Mouse (Mus musculus) cerebellum, postnatal 10 days (tissue): ENCODE measurements around the gene Col28a1.

Source experiments
- DNase-seq, 2 experiments: peaks; one replicate each; pipeline ENCODE4 v3.0.0; 2021; ENCODE audit warnings: mixed read lengths in 2 of 2

Col28a1 gene

DNA sequence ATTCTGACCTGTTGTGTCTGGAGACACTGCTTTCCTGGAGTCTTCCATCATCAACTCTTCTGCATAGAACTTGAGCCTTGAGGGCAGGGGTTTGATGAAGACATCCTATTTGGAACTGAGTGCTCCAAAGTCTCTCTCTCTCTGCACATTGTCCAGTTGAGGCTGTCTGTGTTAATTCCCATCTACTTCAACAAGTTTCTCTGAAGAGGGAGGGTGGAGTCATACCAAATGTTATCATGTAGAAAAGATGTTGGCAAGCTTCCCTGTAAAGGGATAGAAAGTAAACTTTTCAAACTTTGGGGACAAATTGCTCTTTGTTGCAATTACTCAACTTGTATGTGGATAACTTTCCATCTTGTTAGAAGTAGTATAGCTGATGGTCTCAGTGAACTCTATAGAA lies at the start of gene Col28a1:
TSS of gene Col28a1 (minus strand) at position 101 of the 400 bp plus-strand sequence.
- DNase-seq = no peak

DNA sequence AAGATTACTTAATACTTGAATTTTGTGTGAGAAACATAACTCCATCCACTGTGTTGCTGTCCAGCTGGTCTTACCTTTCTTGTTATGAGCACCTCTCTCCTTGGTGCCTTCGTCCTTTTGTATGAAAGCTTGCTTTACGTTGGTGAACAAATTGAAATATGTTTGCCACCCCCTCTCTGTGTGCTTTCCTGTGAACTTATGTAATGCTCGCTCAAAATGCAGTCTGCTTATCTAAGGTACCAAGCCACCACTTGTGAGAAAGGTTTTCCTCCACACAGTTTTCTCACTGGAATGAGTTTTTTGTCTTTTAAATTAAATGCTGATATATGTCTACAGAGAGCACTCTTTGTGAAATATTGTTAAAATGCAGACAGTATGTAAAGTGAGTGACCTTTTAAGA lies 36.2 kb upstream of the Col28a1 start:
- no peak for DNase-seq

DNA sequence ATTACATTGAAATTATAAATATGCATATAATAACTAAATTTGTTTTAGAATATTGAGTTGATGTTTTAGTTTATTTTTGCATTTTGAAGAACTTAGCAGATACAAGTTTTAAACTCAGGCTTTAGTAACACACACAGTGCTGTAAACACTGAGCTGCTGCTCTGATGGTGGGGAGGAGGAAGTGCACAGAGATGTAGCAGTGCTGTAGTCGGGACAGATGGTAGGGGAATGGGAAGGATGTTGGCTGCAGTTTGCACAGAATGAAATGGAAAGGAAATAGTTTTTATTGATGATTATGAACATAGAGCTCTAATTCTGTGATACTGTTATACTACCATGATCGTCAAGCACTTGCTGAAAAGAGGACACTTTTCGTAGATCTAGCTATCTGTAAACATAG lies 34.6 kb upstream of the Col28a1 start:
- DNase-seq = no peak

DNA sequence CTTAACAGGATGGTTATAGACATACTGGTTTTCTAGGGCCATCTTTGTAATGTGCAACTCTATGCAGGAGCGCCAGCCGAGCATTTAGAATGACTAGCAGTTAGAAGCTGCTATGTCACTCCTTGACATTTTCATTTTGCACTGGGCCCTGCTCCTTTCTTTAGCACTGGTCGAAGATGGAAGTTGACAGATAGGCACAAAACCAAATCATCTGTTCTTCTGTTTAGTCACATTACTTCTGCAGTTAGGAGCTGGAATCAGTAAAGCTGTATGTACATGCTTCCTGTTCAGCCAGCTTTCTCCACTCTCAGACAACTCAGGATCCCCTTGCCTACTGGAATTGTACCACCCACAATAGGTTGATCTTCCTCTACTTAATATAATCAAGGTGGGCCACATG lies 18.2 kb upstream of the Col28a1 start:
- DNase-seq = peak; percentile 8 to 18

DNA sequence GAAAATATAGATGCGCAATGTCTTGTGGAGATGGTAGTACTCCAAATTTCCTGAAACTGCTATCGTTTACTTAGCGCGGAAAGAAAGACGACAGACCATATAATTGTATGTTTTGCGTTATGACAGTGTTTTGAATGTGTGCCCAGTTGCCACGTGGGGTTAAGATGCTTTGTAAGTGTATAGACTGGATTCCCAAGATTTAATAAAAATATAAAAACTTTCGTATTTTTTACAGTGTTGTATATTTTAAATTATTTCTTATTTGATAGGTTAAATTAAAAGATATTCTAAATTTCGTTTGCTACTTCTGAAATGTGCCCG lies 17.4 kb upstream of the Col28a1 start:
- peak; percentile 54 to 63 for DNase-seq

DNA sequence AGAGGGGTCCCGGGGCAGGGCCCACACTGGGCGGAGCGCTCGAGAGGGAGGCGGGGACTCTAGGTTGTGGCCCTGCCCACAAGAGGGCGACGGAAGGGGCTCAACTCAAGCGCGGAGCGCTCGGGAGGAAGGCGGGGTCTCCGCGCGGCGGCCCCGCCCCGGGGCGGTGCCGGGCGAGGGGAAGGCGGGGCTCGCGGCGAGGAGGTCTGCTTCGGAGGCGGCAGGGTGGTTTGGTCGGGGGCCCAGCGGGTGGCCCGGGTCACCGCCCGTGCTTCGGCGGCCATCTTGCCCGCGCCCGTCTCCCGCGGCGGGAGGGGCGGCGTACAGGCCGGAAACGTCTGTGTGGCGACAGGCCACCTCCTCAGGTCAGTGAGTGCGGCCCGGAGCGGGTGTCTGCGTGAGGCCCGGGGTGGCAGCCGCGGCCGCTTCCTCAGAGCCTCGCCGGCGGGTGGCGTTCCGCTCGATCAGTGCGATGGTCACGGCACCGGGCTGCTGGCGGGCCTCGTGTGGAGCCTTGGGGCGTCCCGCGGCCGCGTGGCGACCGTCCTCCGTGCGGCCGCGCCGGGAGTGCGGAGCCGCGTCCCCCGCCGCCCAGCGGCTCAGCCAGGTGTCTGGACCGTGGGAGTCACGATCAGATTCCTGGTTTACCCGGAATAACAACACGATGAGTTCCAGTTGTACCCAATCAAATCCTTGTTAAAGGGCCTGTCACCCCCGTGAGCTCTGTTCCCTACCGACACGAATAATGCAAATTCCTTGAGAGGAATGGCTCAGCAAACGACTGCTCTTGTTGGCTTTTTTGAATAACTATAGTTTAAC lies 16.8 kb upstream of the Col28a1 start, which contains the start of gene Mios:
TSS of gene Mios (plus strand) at position 176 of the 819 bp plus-strand sequence.
- peak; percentile 94 to 97 for DNase-seq

DNA sequence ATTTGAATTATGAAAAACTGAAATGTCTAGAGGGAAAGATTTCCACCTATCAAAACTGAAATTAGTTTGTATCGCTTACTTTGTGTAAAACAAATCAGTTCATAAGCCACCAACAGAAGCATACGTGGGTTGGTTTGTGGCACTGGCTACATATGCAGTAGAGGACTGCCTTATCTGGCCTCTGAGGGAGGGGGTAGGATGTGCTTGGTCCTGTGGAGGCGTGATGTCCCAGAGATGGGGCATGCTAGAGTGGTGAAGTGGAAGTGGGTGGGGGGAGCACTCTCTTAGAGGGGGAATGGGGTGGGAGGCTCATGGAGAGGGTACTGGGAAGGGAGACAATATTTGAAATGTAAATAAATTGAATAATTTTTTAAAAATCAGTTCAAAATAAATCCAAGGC lies 2.5 kb downstream of the Col28a1 start:
- no peak for DNase-seq

DNA sequence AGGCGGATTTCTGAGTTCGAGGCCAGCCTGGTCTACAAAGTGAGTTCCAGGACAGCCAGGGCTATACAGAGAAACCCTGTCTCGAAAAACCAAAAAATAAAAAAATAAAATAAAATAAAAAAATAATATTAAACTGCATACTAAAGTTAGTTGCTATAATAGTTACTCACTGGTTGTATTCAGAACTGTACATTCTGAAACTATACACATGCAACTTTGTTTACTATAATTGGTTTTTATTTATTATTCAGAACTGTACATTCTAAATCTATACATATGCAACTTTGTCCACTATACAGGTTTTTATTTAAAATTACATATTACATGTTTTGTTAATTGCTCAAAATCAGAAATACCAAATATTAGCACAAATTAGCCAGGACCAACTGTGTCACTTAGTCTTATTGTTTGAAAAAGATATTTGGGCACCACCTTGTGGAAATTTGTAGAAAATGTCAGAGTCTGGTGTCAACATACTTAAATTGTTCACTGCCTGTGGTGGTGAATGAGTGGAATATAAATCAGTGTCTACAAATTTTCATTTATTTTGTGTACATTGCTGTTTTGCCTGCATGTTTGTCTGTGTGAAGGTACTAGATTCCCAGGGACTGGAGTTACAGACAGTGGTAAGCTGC lies 3.7 kb downstream of the Col28a1 start:
- peak; percentile 45 to 71 for DNase-seq

DNA sequence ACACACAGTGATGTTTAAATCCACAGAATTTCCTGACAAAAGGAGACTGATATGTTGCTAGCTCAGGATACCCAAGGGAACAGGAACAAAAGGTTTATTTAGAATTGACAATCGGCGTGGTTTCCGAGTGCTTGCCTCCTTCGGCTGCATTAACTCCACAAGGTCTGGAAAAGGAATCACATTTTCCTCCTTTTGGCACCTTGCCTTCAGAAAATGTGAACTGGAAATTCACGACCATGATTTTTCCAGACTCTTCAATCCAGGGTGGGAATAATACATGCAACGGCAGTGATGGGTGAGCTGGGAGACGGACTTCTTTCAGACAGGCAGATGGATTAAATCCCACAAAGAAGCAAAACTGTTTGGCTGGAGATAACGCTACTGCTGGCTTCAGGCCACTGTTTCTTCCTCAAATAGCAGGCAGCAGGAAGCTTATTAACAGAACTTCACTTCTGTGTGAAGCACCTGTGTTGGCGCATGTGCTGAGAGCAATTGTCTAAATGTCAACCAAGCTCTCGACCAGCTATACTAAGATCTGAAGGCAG lies 13.9 kb downstream of the Col28a1 start:
- peak; percentile 73 to 78 for DNase-seq

DNA sequence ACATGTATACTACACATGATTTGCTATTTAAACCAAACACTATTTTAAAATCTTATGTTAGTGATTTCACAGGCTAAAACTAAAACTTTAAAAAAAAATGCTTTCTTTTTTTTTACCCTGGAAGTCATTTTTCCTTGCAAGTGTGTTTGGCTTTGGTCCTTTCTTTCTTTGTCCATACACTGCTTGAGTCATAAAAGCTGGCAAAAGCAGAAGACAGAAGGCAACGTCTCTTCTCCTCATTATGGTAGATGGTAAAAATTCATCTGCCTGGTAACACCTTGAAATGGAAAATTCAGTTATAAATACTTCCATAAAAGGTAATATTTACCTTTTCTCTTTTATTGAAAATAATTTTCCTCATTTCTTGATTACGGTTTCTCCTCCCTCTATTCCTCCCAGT lies 16.3 kb downstream of the Col28a1 start:
- peak in 1 of 2 experiments; percentile 16 for DNase-seq

DNA sequence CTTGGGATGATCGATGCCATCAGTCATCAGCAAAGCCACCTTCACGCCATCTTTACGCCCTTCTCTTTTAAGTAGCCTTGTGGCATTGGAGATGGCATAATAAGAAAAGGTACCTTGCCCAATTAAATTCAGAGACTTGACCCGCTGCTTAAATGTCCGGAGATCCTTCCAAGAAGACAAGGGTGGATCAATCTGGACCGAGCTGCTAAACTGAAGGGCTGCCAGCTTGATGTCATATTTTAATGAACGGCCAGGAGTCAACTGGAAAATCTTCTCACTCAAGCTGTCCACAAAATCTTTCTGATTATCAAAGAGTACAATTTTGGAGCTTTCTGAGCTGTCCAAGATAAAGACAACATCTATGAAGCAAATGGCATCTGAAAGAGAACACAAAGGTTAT lies 17.1 kb downstream of the Col28a1 start:
- DNase-seq = peak; percentile 78 to 79

DNA sequence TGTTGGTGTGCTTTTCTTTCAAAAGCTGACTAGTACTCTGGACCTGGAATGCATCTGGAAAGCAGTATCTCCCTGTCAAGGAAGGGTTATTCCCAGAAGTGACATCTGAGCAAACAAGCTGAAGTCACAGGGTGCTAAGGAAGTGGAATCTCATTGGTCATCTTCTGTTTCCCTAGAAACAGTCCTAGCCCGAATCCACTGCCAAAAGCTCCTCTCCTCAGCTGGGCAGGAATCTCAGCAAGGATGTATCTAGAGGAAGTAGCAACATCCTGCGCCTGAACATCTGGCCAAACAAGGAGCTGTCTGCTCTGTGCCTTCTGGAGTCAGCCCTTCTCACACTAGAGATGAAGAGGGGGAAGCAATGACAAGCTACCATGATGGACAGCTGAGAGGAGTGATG lies 18.4 kb downstream of the Col28a1 start:
- no peak for DNase-seq

DNA sequence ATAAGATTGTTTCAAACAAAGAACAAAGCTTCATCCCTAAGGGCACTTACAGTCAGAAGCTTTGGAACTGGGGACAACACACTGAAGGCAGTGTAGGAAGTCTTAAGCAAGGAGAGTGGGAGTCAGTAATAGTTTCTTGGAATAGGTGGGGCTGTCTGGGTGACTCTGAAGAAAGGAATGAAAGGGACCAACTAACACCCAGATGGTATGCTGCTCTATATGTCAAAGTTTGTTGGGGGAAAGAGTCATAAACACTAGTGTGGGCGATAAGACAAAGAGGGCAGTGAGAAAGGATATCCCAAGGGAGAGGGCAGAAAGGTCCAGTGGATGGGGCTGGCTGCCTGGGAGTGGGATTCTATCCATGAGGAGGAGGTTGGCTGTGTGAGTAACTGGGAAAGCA lies 20.3 kb downstream of the Col28a1 start:
- no peak for DNase-seq

DNA sequence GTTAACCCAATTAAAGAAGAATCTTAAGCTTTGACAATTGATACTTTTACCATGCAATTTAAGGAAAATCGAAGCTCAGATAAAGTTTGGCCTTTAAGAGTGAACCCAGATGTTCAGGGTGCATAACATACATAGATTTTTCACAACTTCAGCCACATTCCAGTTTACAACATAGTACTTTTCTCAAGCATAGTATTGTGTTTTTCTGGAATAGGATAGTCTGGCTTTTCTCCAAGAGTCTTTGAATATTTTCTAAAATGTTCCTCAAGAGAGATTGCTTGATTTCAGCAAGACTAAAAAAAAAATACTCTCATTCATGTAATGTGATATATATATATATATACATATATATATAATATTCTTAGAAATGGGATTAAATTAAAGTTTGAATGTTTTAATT lies 27.7 kb downstream of the Col28a1 start:
- DNase-seq = no peak

DNA sequence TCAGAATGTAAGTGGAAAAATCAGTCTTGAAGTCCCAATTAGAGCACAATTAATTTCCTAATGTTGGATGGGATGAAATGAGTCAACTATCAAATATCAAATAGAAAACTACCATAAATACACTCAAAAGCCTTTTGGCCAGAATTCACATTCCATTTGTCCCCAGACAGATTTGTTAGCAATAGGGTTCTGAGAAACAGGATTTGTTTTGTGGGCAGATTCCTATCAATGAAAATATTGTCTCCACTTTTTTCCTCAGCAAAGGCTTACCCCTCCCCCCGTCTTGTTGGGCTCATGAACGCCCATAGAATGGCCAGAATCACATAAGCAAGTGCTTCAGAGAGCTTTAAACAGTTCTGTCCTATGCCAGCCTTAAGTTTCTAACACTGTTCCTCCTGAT lies 32.4 kb downstream of the Col28a1 start:
- no peak for DNase-seq

DNA sequence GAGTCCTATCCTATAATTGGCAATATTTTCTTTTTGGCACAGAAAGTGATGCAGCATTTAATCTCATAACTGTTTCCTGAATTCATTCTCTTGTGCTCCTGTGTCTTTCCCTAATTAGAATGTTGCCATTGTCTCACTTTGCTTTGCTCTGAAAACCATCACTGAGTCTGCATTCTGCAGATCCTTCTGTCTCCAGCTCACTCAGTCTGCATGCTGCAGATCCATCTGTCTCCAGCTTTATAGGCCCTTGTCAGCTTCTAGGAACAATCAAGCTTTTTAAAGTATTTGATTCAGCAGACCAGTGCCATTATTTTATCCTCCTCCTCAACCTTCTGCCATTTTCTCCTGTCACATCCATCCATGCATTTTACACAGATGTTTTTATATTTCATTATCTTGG lies 35.3 kb downstream of the Col28a1 start:
- no peak for DNase-seq

DNA sequence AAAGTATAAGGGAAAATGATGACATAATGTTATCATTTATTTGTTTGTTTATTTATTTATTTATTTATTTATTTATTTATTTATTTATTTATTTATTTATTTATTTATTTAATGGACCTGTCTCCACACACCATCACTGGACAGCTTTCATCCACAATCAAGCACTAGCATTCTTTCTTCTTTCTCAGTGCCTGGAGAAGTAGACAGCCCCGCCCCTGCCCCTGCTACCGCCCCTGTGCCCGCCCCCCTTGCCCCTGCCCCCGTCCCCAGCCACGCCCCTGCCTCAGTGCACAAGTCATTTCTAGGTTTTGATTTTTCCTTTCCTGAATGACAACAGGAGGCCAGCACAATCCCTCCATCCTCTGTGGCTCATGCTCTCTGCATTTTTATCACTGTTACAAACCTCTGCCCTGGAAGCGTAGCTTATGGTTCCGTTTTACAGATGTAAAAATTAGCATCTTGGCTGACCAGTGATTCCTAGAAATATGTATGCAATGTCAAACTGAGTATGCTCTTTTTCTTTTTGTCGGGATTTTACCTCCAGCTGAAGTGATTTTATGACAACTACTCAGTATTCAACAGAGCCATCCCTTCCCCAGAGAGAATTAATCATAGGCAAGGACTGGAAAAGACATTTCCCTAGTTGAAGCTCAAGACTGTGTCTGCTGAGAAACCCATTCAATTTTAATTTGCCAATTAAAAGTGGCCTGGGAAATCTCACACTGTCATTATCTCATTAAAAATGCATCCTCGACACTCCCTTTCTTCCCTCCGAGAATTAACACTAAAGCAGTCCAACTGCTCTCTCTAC lies 39.7 kb downstream of the Col28a1 start:
- no peak for DNase-seq

DNA sequence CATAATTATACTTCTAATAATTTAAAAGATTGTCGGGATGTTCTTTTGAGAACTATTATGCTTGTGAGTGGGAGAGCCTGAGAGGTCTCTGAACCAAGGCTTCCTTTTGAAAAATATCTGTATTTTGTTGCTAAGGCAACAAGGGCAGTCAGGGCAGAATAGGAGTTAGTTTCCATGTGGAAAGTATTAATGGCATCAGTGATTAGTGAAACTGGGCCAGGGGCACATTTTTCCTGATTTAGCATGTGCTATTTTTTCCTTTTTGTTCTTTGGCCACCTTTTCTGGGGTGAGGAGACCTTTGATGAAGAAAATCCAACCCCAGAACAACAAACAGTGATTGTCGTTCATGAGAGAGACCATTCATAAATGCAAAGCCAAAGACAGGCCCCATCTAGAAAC lies 43.5 kb downstream of the Col28a1 start:
- DNase-seq = no peak

DNA sequence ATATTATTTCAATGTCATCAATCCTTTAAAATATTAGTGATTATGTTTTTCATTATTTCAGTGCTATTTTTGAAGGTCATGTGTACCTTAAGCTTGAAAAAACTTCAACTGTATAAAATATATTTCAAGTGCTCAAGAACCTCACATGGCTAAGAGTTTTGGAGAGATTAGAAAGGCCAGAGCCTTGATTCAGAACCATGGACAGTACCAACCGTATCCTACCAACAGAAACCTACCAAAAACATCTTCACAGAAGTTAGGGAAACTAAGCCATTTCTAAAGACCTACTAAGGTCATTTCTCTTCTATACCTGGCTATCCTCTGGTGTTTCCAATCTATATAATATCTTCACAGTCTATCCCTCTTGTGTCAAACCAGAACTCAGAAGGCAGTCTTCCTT lies 50.5 kb downstream of the Col28a1 start:
- DNase-seq = no peak

DNA sequence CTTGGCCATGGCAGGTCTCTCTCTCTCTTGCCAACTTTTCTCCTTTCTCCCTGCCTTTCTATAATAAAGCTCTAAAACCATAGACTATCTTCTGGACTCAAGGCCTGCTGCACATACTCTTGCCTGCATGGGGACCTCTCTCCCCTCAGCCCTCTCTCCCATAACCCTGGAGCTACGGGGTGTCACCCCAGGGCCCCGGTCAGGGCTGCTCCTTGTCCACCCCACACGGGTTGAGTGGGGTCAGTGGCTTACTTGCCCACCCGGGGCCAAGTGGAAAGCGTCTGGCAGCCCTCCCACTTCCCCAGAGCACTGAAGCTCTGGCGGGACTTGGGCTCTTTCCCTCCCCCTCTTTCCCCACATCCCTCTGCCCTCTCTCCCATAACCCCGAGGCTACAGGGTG lies 62.3 kb downstream of the Col28a1 start:
- peak in 1 of 2 experiments; percentile 7 for DNase-seq

DNA sequence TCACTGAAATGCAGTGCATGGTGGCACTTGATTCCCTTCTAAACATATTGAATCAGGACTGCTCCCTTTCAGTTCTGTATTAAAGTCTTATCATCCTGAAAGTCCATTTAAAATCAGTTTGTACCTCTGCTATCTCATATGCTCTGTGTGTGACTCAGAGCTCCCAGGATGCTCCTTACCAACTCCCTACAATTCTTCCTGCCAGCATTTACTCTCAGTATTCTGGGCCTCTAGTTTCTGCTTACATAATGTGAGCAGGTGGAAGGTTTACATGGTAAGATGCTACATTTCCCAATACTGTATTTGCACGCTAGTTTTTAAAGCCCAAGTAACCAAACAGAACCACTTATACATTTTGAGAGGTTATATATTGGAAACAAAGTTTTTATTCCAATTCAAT lies 64.3 kb downstream of the Col28a1 start:
- no peak for DNase-seq

DNA sequence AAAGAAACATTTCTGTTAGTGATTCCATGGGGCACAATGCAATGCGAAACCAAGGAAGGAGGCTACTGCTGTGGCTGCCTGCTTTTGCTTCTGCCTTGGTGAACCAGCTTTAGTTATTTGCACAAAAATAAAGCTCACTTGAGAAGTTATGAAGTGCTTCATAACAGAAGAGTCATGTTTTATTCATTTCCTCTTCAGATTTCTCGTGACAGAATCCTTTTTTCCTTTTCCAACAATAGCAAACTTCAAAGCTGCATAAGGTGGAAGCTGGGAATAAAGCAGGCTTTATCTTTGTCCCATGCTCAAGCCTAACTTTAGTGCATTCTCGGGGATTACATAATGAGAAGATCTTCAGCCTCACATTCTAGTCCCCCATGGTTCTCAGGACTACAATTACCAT lies 65.9 kb downstream of the Col28a1 start:
- DNase-seq = no peak

DNA sequence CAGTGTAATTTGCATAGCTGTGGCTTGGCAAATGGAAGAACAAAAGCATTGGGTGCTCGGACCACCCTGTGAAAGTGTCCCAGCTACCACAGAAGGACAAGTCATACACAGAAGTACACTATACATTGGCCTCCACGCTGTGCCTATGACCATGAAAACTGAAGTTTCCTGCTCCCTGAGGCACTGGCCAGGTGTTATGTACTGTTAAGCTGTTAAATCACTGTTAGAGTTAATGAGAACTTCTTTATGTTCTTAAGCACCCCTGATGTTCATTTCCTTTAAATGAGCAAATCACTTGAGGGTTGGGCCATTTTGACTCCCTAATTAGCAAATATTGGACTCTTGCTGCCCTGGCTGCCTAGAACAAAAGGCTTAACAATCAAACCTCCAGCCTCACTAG lies 73.3 kb downstream of the Col28a1 start:
- DNase-seq = no peak
